Mouse (Mus musculus) bone marrow macrophage, adult 2 months (primary cell): ENCODE data around the gene Tdp1. TPM values are rescaled to one million over a fixed set of nuclear protein-coding genes. Genes with fewer than 3 reads are reported as not detected.

Experiments
- H3K27ac ChIP-seq: 2 replicates; pipeline ENCODE4 v1.5.1; 2012; ENCODE audit warnings: low read depth, low read length; ENCODE audit not compliant: insufficient read depth
- H3K4me1 ChIP-seq: 2 replicates; pipeline ENCODE4 v1.6.1; 2012; ENCODE audit warnings: low read length; ENCODE audit not compliant: control insufficient read depth, insufficient read depth
- H3K4me3 ChIP-seq: 2 replicates; pipeline ENCODE4 v1.5.1; 2012; ENCODE audit warnings: mild to moderate bottlenecking, low read length, moderate library complexity; ENCODE audit not compliant: insufficient read depth
- CTCF ChIP-seq: IDR thresholded peaks from 2 replicates; pipeline ENCODE4 v1.5.1; 2012; ENCODE audit warnings: low read depth, mild to moderate bottlenecking, low read length, moderate library complexity
- POLR2A ChIP-seq: IDR thresholded peaks from 2 replicates; pipeline ENCODE4 v1.6.1; 2012; ENCODE audit warnings: mild to moderate bottlenecking, low read depth, low read length, borderline replicate concordance
- polyA plus RNA-seq: library from polyadenylated mRNA; stranded (reverse); fragments of >200 nt; gene quantifications from 2 replicates; pipeline ENCODE4 v1.2.4, GENCODE M21; 2012; ENCODE audit not compliant: missing spikeins, insufficient read depth, insufficient read length

Tdp1 gene
- polyA plus RNA-seq, 1 experiment = 15.3 TPM

GRCm38 (mm10) chr12:99858664-99859063, 25.7 kb upstream of the Tdp1 start:
- H3K4me3 ChIP-seq = no peak overlapping the region
- H3K4me1 ChIP-seq = no peaks in the 10 kb centered on the region
- H3K27ac ChIP-seq = no peak overlapping the region
- TF ChIP-seq CTCF = no peak
- TF ChIP-seq POLR2A = no peak

GRCm38 (mm10) chr12:99859391-99860100, 24.8 kb upstream of the Tdp1 start:
- no peak for TF ChIP-seq POLR2A
- TF ChIP-seq CTCF = no peak
- Histone ChIP-seq H3K4me3 (no peak overlapping the region), H3K27ac (no peak overlapping the region), H3K4me1 (no peaks in the 10 kb centered on the region)

GRCm38 (mm10) chr12:99860981-99861380, 23.3 kb upstream of the Tdp1 start:
- H3K27ac ChIP-seq = no peak overlapping the region

GRCm38 (mm10) chr12:99864613-99865012, 19.7 kb upstream of the Tdp1 start:
- no peak for TF ChIP-seq POLR2A
- TF ChIP-seq CTCF = no peak
- Histone ChIP-seq H3K4me3 (no peak overlapping the region), H3K27ac (no peak overlapping the region), H3K4me1 (no peaks in the 10 kb centered on the region)

More at GRCm38 (mm10) chr12:99860981-99861380, 23.3 kb upstream of the Tdp1 start:
- H3K4me1 ChIP-seq = no peaks in the 10 kb centered on the region
- H3K4me3 ChIP-seq = no peak overlapping the region
- TF ChIP-seq CTCF (no peak), POLR2A (no peak)

- TF ChIP-seq POLR2A (no peak), CTCF (no peak)
- Histone ChIP-seq H3K27ac (no peak overlapping the region), H3K4me1 (0 out of 2 replicates have a peak, but pooled peaks cover 3% of the 10 kb centered on the region), H3K4me3 (no peak overlapping the region)
Measured at GRCm38 (mm10) chr12:99868821-99869220, 15.5 kb upstream of the Tdp1 start.

GRCm38 (mm10) chr12:99873443-99873842, 10.9 kb upstream of the Tdp1 start:
- TF ChIP-seq POLR2A (no peak), CTCF (no peak)

GRCm38 (mm10) chr12:99874609-99875008, 9.7 kb upstream of the Tdp1 start:
- peaks cover 12% of the 10 kb centered on the region for H3K4me1 ChIP-seq
- peak overlapping the region; percentile 4; the same call in 1 of the 2 replicates for H3K4me3 ChIP-seq
- H3K27ac ChIP-seq = 0 out of 2 replicates have a peak overlapping the region, but pooled peaks have one; percentile 32
- TF ChIP-seq CTCF = no peak
- TF ChIP-seq POLR2A = no peak

More at GRCm38 (mm10) chr12:99873443-99873842, 10.9 kb upstream of the Tdp1 start:
- H3K4me3 ChIP-seq = no peak overlapping the region
- peaks cover 12% of the 10 kb centered on the region for H3K4me1 ChIP-seq
- H3K27ac ChIP-seq = no peak overlapping the region

- peak overlapping the region; percentile 68; the same call in 1 of the 2 replicates for H3K27ac ChIP-seq
Measured at GRCm38 (mm10) chr12:99883000-99883712, 1.2 kb upstream of the Tdp1 start.

GRCm38 (mm10) chr12:99883713-99884105, 608 bp upstream of the Tdp1 start:
- Histone ChIP-seq H3K4me3 (peak overlapping the region; percentile 82), H3K4me1 (peaks cover 9% of the 10 kb centered on the region), H3K27ac (peak overlapping the region; percentile 68)
- TF ChIP-seq CTCF (no peak), POLR2A (no peak)

More at GRCm38 (mm10) chr12:99883000-99883712, 1.2 kb upstream of the Tdp1 start:
- TF ChIP-seq CTCF (no peak), POLR2A (no peak)
- Histone ChIP-seq H3K4me1 (peaks cover 9% of the 10 kb centered on the region), H3K4me3 (peak overlapping the region; percentile 82)

- H3K4me1 ChIP-seq = peaks cover 9% of the 10 kb centered on the region
- peak overlapping the region; percentile 70 for H3K4me3 ChIP-seq
- H3K27ac ChIP-seq = no peak overlapping the region
- TF ChIP-seq CTCF = no peak
- TF ChIP-seq POLR2A = no peak
Measured at GRCm38 (mm10) chr12:99885282-99885901, 1.1 kb downstream of the Tdp1 start.
